Mouse (Mus musculus) urinary bladder, postnatal 4 days (tissue): Measurements from ENCODE around the gene Gm49450.
"Not testable (repeated sequence)": the region's sequence is repeated elsewhere in the genome, so short reads cannot be mapped to it uniquely, and the experiment has no call there.

Source experiments
- DNase-seq, 2 experiments: peaks; one replicate each; pipeline ENCODE4 v3.0.0; 2021 to 2022; ENCODE audit warnings: low spot score in 2 of 2

Gene Gm49450

DNA sequence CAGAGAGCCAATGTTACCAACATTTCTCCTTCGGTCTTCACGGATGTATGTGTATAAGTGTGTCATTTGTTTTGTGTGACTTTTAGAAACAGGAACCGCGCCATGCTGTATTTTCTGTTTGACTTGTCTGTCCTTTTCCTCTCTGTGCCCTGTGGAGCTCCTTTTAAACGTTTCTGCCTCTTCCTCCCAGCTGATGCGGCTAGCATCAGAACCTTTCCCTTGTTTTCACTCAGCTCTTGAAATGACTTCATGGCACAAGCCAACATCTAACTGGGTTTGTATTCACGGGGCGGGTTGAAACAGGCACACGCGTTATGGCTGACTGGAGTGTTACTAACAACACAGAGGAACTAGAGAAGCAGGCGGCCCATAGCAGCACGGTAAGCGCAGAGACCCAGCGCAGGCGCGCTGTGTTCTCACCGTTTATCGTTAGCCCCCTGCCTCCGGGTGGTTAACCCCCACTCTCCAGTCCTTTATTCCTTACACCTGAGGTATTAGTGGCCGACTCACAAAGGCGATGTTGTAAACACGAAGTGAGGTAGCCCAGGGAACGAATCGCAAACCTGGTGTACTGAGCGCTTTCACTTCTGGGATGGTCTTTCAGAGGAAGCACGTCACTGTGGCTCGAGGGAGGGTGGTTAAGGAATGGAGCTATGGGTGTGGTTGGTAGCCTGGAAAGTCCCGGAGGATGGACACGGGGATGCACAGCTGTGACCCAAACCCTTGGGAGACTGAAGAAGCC, 32.1 kb upstream of the Gm49450 start:
- DNase-seq, result peak; percentile 66

DNA sequence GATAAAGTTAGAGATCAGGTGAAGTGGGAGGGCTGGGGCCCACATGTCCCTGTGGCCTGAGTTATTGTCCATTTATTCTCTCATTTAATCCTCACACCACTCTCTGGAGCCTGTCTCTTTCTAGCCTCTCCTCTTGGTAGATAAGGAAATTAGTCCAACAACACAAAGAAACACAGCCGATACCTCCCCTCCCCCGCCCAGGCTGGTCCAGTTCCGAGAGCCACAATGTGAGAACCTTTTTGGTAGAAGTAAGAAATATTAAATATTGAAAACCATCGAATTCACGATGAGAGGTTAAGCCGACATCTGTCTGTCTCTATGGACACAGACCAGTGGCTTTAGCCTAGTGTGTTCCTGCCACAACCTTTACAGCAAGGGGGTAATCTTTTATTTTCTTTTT, 31.3 kb upstream of the Gm49450 start:
- no peak for DNase-seq

GRCm38 (mm10) chr15:98983431-98984081, 30.2 kb upstream of the Gm49450 start:
- DNase-seq, result no peak

DNA sequence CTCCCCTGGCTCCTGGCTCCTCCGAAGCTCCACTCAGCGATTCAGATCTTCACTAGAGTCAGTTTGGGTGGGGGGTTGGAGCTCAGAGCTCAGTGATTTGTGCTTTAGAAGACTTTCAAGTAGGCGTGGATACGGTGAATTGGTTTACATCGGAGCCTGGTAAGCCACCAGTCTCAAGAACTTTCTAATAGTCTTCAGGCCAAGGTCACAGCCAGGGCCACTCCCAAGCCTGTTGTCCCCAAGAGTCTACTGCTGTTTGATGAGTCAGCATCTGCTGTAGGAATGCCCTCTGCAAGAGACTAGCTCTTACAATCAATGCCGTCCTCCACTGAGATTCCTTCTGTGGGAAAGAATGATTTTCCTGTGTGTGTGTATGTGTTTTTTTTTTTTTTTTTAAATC, 28.7 kb upstream of the Gm49450 start:
- no peak for DNase-seq

GRCm38 (mm10) chr15:98980012-98980614, 26.8 kb upstream of the Gm49450 start:
- DNase-seq, result no peak

DNA sequence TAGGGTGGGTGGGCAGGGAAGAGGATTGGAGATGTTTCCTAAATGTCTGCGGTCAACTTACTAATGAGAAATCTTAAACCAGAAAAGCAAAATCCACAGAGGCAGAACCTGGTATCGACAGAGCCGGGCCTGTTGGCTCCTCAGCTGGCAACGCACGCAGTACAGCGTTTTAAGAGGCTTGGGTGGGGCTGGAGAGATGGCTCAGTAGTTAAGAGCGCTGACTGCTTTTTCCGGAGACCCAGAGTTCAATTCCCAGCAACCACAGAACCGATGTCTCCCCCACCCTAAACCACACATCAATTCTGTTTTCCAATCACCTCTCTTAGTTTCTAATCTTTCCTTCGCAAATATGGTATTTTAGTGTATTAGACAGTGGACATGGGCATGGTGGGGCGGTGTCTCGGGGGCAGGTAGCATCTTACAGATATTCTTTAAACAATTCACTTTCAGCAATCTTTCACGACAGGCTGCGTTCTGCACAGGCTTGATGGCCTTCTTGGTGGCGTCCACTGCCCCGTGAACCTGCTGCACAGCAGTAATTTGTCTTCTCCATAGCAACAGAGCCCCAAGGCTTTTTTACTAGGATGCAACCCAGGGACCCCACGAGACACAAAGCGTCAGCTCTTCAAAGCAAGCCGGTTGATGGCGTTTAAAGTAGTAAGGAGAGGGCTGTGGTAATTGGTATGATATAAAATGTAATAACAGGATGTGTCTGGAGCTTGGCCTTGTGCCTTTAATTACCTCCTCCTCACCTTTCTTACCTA, 25.2 kb upstream of the Gm49450 start:
- DNase-seq, result no peak

- peak; percentile 73 to 77 for DNase-seq
Measured at GRCm38 (mm10) chr15:98977759-98978408, 24.5 kb upstream of the Gm49450 start.

- DNase-seq, result no peak
Measured at GRCm38 (mm10) chr15:98976763-98977758, 23.7 kb upstream of the Gm49450 start.

- no peak for DNase-seq
Measured at GRCm38 (mm10) chr15:98973015-98973614, 19.8 kb upstream of the Gm49450 start.

DNA sequence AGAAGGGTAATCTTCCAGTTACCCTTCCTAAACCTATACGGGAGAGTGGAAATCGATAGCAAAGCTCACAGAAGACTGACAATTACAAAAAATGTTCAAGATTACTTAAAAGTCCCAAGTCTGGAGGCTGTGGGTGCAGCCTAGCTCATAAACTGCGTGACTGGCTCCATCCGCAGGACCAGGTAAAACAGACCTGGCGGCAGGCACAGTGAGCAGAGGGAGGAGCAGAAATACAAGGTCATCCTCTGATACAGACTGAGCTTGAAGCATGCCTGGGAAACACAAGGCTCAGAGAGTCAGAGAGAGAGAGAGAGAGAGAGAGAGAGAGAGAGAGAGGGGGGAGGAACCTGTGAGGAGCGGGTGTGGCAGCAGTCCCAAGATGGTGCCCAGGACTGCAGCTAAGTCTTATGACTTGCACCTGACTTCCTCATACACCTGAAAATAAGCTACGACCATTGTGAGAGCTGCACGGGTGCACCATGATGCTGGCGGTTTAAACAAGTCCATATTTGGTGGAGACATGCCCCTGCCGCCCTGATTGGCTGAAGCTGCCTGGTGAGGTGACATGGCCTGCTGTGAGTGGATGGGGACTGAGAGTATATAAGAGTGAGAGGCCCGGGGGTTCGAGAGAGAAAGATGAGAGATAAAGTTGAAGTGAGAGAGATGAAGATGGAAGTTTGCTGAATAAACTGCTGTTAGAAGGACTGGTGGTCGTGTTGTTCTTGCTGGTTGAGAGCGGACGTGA, 18.4 kb upstream of the Gm49450 start:
- not testable (repeated sequence) for DNase-seq

- no peak for DNase-seq
Measured at GRCm38 (mm10) chr15:98971111-98971510, 17.8 kb upstream of the Gm49450 start.

GRCm38 (mm10) chr15:98969372-98970101, 16.2 kb upstream of the Gm49450 start:
- no peak for DNase-seq

- no peak for DNase-seq
Measured at GRCm38 (mm10) chr15:98968701-98969371, 15.5 kb upstream of the Gm49450 start.

GRCm38 (mm10) chr15:98959531-98959930, 6.2 kb upstream of the Gm49450 start:
- no peak for DNase-seq

DNA sequence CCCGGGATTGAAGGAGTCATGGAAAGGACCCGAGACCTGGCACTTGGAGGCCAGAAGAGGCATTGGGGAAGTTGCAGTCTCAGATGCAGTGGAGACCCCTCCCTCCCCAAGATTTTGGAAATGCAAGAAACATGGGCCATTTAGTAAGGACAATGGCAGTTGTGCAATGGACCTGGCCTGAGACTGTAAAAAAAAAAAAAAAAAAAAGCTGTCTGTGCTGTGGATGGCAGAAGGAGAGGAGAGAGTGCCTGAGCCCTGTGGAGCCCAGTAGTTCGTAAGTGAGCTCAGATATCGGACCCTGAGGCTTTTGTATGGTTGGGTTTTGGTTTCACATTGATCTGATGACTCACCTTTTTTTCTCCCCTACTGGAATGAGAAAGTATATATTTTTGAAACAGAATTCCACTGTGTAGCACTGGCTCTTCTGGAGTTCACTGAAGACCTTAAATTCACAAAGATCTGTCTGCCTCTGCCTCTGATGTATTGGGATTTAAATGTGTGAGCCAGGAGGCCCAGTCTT, 5.6 kb upstream of the Gm49450 start:
- DNase-seq, result no peak

DNA sequence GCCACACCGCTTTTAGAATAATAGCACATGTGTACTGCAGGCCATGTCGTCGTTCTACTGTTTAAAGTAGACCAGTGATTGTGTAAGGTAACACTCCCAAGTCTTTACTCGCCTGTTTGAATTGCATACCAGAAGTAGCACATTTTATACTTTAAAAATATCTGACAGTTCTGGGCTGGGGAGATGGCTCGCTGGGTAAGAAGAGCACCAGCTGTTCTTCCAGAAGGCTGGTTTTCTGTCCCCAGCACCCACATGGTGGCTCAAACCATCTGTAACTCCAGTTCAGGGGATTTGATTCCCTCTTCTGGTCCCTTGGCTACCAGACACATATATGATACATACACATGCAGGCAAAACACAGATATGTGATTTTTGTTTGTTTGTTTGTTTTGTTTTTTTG, 4.1 kb upstream of the Gm49450 start:
- DNase-seq, result no peak

DNA sequence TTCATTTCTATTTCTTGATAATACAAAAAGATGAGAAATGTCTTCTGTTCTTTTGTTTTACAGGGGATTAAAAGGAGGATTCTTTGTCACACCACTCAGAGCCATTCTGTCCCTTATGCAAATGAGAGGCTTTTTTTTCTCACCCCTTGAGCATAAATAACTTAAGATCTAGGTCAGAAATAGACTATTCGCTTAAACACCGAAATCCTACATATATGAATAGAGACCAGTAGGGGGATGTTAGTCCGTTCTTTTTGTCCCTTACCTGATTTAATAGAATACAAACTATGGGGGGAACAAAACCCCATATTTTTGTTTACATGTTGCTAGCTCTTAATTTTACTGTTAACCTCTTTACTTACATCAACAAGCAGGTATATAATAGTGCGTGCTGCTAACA, 2.6 kb upstream of the Gm49450 start:
- no peak for DNase-seq

DNA sequence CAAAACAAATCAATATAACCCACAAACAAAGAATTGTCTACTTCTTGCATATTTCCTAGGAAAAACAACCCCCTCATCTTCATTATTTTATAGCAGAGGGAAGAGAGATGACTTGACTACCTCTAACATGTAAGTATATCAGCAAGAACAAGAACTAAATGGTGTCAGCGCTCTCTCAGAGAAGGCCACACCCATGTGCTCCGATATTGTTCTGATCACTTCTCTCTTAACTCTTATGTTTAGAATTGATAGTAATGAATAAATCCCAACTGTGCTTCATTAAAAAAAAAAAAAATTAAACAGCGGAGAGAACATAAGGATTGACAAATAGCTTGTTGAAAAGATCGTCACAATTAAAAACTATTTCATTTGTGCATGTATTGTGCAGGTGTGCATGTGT, 2.0 kb upstream of the Gm49450 start:
- DNase-seq, result no peak
